Mouse (Mus musculus): Measurements from ENCODE around the gene Txndc8. TPM values are rescaled to one million over a fixed set of nuclear protein-coding genes. Genes with fewer than 3 reads are reported as not detected.

Txndc8 gene
- not detected in 2 replicates for polyA plus RNA-seq (2015; fragmentation: Nextera tagmentation; extraction: Ambion mirVana)

DNA sequence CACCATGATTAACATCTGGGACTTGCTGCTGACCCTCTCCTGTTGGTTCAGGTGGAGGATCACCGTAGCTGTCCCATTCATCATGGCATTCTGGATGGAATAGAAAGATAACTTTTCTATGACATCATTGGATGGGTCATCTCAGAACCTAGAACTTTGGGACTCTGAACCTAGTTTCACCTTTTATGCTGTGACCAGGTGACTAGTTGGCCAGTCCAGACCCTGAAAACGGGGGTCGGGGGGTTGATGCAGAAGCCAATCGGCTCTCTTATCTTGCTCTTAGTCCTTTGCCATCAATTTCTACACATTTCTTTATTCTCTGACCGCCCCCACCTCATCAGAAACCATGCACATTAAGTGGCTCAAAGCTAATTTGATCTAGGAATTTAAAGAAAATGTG lies at the start of gene Txndc8:
TSS of gene Txndc8 (minus strand) at position 101 of the 400 bp plus-strand sequence.
- H3K9me3 ChIP-seq (ENCODE audit: control insufficient read depth, low read length): no peaks in the 10 kb centered on the region
- 94% methylated on average over 5 of the region's 5 CpGs for WGBS
- H3K27ac ChIP-seq (ENCODE audit: low read length): no peak within 1 kb of the TSS
- no peak within 1 kb of the TSS for H3K4me2 ChIP-seq (ENCODE audit: low read depth, low read length)
- ATAC-seq: no peak
- no peak within 1 kb of the TSS for H3K4me3 ChIP-seq (ENCODE audit: low read length)
- no peaks in the 10 kb centered on the region for H3K27me3 ChIP-seq (replicated peaks; ENCODE audit: control insufficient read depth, insufficient read depth, low read length)
- H3K9ac ChIP-seq (ENCODE audit: low read depth, low read length): no peak within 1 kb of the TSS
- no peaks in the 10 kb centered on the region for H3K36me3 ChIP-seq (ENCODE audit: control insufficient read depth, insufficient read depth, low read length)
- H3K4me1 ChIP-seq (ENCODE audit: control insufficient read depth, insufficient read depth, low read length): no peaks in the 10 kb centered on the region

DNA sequence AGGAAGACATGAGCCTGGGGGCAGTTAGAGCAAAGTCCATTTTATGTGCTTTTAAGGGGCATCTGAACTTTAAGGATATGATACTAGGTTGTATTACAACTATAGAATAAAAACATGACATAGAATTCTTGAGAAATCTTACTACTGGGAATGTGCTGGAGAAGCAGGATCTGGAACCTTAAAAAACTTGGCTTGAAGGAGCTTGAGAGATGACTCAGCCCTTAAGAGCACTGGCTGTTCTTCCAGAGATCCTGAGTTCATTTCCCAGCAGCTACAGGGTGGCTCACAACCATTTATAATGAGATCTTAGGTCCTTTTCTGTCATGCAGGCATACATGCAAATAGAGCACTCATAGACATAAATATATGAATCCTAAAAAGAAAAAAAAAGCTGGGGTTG lies 46.7 kb upstream of the Txndc8 start:
- H3K36me3 ChIP-seq (ENCODE audit: control insufficient read depth, insufficient read depth, low read length): no peaks in the 10 kb centered on the region
- H3K9ac ChIP-seq (ENCODE audit: low read depth, low read length): no peak overlapping the region
- no peak overlapping the region for H3K27ac ChIP-seq (ENCODE audit: low read length)
- no peaks in the 10 kb centered on the region for H3K27me3 ChIP-seq (replicated peaks; ENCODE audit: control insufficient read depth, insufficient read depth, low read length)
- H3K4me3 ChIP-seq (ENCODE audit: low read length): no peak overlapping the region
- H3K9me3 ChIP-seq (ENCODE audit: control insufficient read depth, low read length): no peaks in the 10 kb centered on the region
- no peaks in the 10 kb centered on the region for H3K4me1 ChIP-seq (ENCODE audit: control insufficient read depth, insufficient read depth, low read length)
- ATAC-seq: no peak
- no peak overlapping the region for H3K4me2 ChIP-seq (ENCODE audit: low read depth, low read length)

DNA sequence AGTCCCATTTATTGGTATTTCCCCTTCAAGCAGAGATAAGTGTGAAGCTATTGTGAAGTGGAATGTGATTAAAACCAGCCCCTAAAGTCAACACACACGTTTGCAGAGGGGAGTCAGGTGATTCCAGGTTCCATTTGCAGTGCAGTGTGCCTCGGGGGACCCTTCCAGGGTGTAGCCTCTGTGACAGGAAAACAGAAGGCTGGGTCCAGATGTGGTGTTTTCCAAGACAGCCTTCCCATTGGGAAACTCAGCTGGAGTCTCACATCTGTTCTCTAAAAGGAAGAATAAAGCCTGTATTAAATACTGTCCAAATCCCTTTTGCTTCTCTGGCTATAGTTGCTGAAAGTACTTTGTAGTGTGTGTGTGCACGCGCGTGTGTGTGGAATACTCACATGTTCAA lies 45.5 kb upstream of the Txndc8 start:
- no peak overlapping the region for H3K9ac ChIP-seq (ENCODE audit: low read depth, low read length)
- no peaks in the 10 kb centered on the region for H3K9me3 ChIP-seq (ENCODE audit: control insufficient read depth, low read length)
- ATAC-seq: no peak
- H3K4me3 ChIP-seq (ENCODE audit: low read length): no peak overlapping the region
- no peak overlapping the region for H3K4me2 ChIP-seq (ENCODE audit: low read depth, low read length)
- H3K27ac ChIP-seq (ENCODE audit: low read length): no peak overlapping the region
- H3K4me1 ChIP-seq (ENCODE audit: control insufficient read depth, insufficient read depth, low read length): no peaks in the 10 kb centered on the region
- WGBS: 67% methylated on average over 5 of the region's 5 CpGs
- H3K27me3 ChIP-seq (replicated peaks; ENCODE audit: control insufficient read depth, insufficient read depth, low read length): no peaks in the 10 kb centered on the region
- H3K36me3 ChIP-seq (ENCODE audit: control insufficient read depth, insufficient read depth, low read length): no peaks in the 10 kb centered on the region

DNA sequence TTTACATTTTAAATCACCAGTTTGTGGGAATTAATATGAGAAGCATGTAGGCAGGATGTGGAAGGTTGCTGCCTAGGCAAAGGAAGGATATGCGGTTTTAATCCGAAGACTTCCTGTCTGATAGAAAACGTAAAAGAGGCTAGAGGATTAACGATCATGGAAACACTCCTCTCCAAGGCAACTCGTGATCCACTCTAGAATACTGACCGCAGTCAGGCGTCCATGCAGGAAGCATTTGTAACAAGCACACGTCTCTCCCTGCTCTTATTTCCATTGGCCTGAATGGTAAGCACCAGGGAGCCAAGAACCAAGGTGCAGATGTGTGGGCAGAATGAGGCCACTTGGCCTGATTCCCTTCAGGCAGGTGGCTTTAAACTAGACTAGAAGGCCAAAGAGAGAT lies 41.8 kb upstream of the Txndc8 start:
- Histone ChIP-seq H3K9me3 (ENCODE audit: control insufficient read depth, low read length) (no peaks in the 10 kb centered on the region), H3K9ac (ENCODE audit: low read depth, low read length) (no peak overlapping the region), H3K27ac (ENCODE audit: low read length) (no peak overlapping the region), H3K27me3 (replicated peaks; ENCODE audit: control insufficient read depth, insufficient read depth, low read length) (no peaks in the 10 kb centered on the region), H3K4me3 (ENCODE audit: low read length) (no peak overlapping the region), H3K4me2 (ENCODE audit: low read depth, low read length) (no peak overlapping the region), H3K36me3 (ENCODE audit: control insufficient read depth, insufficient read depth, low read length) (no peaks in the 10 kb centered on the region), H3K4me1 (ENCODE audit: control insufficient read depth, insufficient read depth, low read length) (no peaks in the 10 kb centered on the region)
- ATAC-seq: no peak
- WGBS: 73% methylated on average over 8 of the region's 8 CpGs

DNA sequence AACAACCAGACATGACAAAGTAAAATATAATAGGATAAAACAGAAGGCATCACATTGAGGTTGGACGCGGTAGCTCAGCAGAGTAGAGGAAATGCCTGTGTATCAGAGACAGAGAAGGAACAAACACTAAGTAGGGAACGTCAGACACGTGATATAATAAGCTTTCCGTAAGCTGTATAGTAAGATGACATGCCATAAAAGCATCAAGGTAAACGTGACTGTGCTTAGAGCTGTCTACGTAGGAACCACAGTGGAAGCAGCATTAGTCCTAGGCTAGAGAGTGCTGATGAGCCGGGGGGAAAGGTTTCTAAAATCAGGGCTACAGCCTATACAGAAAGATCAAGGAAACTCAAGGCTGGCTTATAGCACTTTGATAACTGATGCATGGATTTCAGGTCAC lies 41.4 kb upstream of the Txndc8 start:
- ATAC-seq: peak; percentile 66; the same call in 1 of the 2 replicates
- 69% methylated on average over 8 of the region's 8 CpGs for WGBS
- H3K27me3 ChIP-seq (replicated peaks; ENCODE audit: control insufficient read depth, insufficient read depth, low read length): no peaks in the 10 kb centered on the region

DNA sequence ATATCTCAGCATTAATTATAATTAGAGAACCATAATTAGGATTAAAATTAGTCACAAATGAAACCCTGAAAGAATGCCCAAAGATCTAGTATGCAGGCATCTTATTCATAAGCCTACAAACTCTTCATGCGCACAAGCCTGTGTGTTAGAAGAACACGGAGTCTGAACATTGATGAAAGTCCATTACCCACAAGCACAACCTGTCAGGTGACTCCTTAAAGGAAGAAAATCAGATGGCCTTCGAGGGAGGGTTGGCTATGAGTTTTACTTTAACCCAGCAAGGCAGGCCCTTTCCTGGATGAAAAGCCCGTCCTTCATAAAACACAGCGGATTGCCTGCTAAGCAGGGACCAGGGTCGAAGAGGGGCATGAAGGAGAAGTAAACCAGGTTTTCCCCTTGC lies 35.9 kb upstream of the Txndc8 start:
- 73% methylated on average over 6 of the region's 6 CpGs for WGBS
- peak; percentile 50 for ATAC-seq

More for the DNA sequence above, 41.4 kb upstream of the Txndc8 start:
- H3K4me2 ChIP-seq (ENCODE audit: low read depth, low read length): no peak overlapping the region
- H3K4me3 ChIP-seq (ENCODE audit: low read length): no peak overlapping the region
- H3K9ac ChIP-seq (ENCODE audit: low read depth, low read length): no peak overlapping the region
- H3K27ac ChIP-seq (ENCODE audit: low read length): no peak overlapping the region
- no peaks in the 10 kb centered on the region for H3K36me3 ChIP-seq (ENCODE audit: control insufficient read depth, insufficient read depth, low read length)
- no peaks in the 10 kb centered on the region for H3K4me1 ChIP-seq (ENCODE audit: control insufficient read depth, insufficient read depth, low read length)
- no peaks in the 10 kb centered on the region for H3K9me3 ChIP-seq (ENCODE audit: control insufficient read depth, low read length)

DNA sequence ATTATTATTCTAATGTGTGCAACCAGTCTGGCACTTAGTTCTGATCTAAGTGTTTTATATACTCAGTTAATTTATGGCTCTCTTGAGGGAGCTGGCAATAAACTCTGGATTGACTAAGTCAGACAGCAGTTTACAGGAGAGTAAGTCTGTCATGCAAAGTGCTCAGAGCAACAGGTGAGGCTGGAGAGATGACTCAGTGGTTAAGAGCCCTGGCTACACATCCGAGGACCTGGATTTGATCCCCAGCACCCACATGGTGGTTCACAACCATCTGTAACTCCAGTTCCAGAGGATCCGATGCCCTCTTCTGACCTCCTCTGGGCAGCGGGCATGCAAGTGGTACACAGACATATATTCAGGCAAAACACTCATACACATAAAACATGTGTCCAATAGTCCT lies 35.4 kb upstream of the Txndc8 start:
- WGBS: 93% methylated on average over 3 of the region's 3 CpGs
- Histone ChIP-seq H3K27ac (ENCODE audit: low read length) (no peak overlapping the region), H3K4me3 (ENCODE audit: low read length) (no peak overlapping the region), H3K4me2 (ENCODE audit: low read depth, low read length) (no peak overlapping the region), H3K9ac (ENCODE audit: low read depth, low read length) (no peak overlapping the region), H3K4me1 (ENCODE audit: control insufficient read depth, insufficient read depth, low read length) (no peaks in the 10 kb centered on the region), H3K9me3 (ENCODE audit: control insufficient read depth, low read length) (no peaks in the 10 kb centered on the region), H3K27me3 (replicated peaks; ENCODE audit: control insufficient read depth, insufficient read depth, low read length) (no peaks in the 10 kb centered on the region), H3K36me3 (ENCODE audit: control insufficient read depth, insufficient read depth, low read length) (no peaks in the 10 kb centered on the region)
- 0 out of 2 replicates have a peak, but pooled peaks have one; percentile 40 for ATAC-seq

More for the DNA sequence above, 35.9 kb upstream of the Txndc8 start:
- no peaks in the 10 kb centered on the region for H3K4me1 ChIP-seq (ENCODE audit: control insufficient read depth, insufficient read depth, low read length)
- H3K9ac ChIP-seq (ENCODE audit: low read depth, low read length): no peak overlapping the region
- no peaks in the 10 kb centered on the region for H3K9me3 ChIP-seq (ENCODE audit: control insufficient read depth, low read length)
- H3K36me3 ChIP-seq (ENCODE audit: control insufficient read depth, insufficient read depth, low read length): no peaks in the 10 kb centered on the region
- no peaks in the 10 kb centered on the region for H3K27me3 ChIP-seq (replicated peaks; ENCODE audit: control insufficient read depth, insufficient read depth, low read length)
- no peak overlapping the region for H3K27ac ChIP-seq (ENCODE audit: low read length)
- H3K4me3 ChIP-seq (ENCODE audit: low read length): no peak overlapping the region
- no peak overlapping the region for H3K4me2 ChIP-seq (ENCODE audit: low read depth, low read length)

DNA sequence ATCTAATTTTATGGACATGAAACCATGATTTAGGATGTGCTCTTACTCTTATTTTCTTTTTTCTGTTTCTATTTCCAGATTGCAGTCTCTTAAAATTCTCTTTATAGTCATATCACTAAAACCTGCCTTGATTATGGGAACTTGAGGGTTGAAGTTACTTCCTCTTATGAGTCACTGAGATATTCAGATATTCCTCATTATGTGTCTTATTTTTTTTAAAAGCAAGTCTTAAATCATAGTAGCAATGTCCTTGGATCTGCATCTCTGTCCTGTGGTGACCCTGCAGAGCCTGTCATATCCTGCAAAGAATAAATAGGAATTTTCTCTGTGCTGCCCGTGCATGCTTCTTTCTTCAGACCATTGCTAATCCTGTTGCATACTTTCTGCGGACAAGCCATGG lies 31.2 kb upstream of the Txndc8 start:
- Histone ChIP-seq H3K27me3 (replicated peaks; ENCODE audit: control insufficient read depth, insufficient read depth, low read length) (no peaks in the 10 kb centered on the region), H3K27ac (ENCODE audit: low read length) (no peak overlapping the region), H3K9me3 (ENCODE audit: control insufficient read depth, low read length) (no peaks in the 10 kb centered on the region), H3K4me2 (ENCODE audit: low read depth, low read length) (no peak overlapping the region), H3K36me3 (ENCODE audit: control insufficient read depth, insufficient read depth, low read length) (no peaks in the 10 kb centered on the region), H3K4me3 (ENCODE audit: low read length) (no peak overlapping the region), H3K9ac (ENCODE audit: low read depth, low read length) (no peak overlapping the region), H3K4me1 (ENCODE audit: control insufficient read depth, insufficient read depth, low read length) (no peaks in the 10 kb centered on the region)
- WGBS: 84% methylated on average over 2 of the region's 2 CpGs
- ATAC-seq: no peak

DNA sequence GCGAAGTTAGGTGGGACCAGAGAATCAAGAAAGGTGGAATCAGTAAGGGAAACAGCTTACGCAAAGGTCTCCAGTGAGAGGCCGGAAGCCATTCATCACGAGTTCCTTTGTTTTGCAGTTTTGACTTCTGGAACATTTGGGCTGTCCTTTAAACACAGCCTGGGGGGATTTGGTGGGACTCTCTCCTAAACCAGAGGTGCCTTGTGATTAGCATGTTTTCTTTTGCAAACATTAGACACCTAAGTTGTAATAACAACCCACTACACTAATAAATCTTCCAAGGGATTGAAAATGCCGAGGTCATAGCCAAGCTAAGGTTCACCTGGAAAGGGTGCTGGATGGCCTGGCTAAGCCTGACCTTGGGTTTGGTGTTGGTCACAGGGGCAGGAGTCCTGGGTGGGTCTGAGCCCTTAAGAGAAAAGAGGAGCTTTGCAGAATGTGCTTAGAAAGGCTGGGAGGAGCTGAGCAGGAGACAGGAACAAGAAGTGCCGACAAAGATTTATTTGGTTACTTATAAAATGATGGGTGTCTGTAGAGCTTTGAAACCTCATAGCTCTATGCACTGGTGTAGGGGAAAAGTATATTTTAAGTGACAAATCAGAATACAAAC lies 28.3 kb upstream of the Txndc8 start:
- Histone ChIP-seq H3K9me3 (ENCODE audit: control insufficient read depth, low read length) (no peaks in the 10 kb centered on the region), H3K36me3 (ENCODE audit: control insufficient read depth, insufficient read depth, low read length) (no peaks in the 10 kb centered on the region), H3K9ac (ENCODE audit: low read depth, low read length) (no peak overlapping the region), H3K27ac (ENCODE audit: low read length) (no peak overlapping the region), H3K4me1 (ENCODE audit: control insufficient read depth, insufficient read depth, low read length) (no peaks in the 10 kb centered on the region; the same call in 1 of the 2 replicates), H3K4me2 (ENCODE audit: low read depth, low read length) (no peak overlapping the region), H3K4me3 (ENCODE audit: low read length) (no peak overlapping the region), H3K27me3 (replicated peaks; ENCODE audit: control insufficient read depth, insufficient read depth, low read length) (no peaks in the 10 kb centered on the region)
- ATAC-seq: no peak
- 70% methylated on average over 6 of the region's 6 CpGs for WGBS

DNA sequence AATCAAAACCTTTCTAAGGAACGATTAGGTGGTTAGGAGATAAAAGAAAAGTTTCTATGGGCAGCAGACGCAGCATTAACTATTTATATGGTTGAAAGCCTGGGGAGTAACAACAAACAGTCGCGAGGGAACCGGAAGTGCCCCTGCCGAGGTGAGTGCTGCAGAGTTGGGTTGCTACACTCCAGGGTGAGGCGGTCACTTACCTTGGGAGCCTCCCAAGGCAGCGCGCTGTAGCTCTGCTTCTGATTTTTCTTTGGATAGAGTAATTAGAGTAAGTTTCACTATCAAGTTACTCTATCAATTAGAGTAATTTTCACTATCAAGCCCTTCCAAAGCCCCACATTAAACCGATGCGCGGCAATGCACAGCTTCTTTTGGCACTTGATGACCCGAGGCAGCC lies 25.7 kb upstream of the Txndc8 start:
- peak overlapping the region; percentile 35 for H3K4me3 ChIP-seq (ENCODE audit: low read length)
- ATAC-seq: no peak

More for the DNA sequence above, 25.7 kb upstream of the Txndc8 start:
- H3K9ac ChIP-seq (ENCODE audit: low read depth, low read length): no peak overlapping the region
- H3K27ac ChIP-seq (ENCODE audit: low read length): no peak overlapping the region
- H3K27me3 ChIP-seq (replicated peaks; ENCODE audit: control insufficient read depth, insufficient read depth, low read length): no peaks in the 10 kb centered on the region
- 43% methylated on average over 13 of the region's 13 CpGs for WGBS
- no peaks in the 10 kb centered on the region for H3K36me3 ChIP-seq (ENCODE audit: control insufficient read depth, insufficient read depth, low read length)
- H3K9me3 ChIP-seq (ENCODE audit: control insufficient read depth, low read length): no peaks in the 10 kb centered on the region
- H3K4me2 ChIP-seq (ENCODE audit: low read depth, low read length): peak overlapping the region; percentile 40
- H3K4me1 ChIP-seq (ENCODE audit: control insufficient read depth, insufficient read depth, low read length): no peaks in the 10 kb centered on the region; the same call in 1 of the 2 replicates
